Mouse (Mus musculus) urinary bladder, adult 2 months (tissue): Measurements from ENCODE around the gene Tesk2. TPM values are rescaled to one million over a fixed set of nuclear protein-coding genes. Genes with fewer than 3 reads are reported as not detected.

Experiments
- DNase-seq: peaks from one replicate; pipeline ENCODE4 v3.0.0; 2022; ENCODE audit warnings: low spot score
- polyA plus RNA-seq: library from polyadenylated mRNA; depleted of rRNA; stranded (reverse); fragments of >200 nt; gene quantifications from 2 replicates; pipeline ENCODE4 v1.2.3, GENCODE M21; 2012; rRNA removed

Gene Tesk2
- polyA plus RNA-seq, 1 experiment: 7.2 TPM

DNA sequence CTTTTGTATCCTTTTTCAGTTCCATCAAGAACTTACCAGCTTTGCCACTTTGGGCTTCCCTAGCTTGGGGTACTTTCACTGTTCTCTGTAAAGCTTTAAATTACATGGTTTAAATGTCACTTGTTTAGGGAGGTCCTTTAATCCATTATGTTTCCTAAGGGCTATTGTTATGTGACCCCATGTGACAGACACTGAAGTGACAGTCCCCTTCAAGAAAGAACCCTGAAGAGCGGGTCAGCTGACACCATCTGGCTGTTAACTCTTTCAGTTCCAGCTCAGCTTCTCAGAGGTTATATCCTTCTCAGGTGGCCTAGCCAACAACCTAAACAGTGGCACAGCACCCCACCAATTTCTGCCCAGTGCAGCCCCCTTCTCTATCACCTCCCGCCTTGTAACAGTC is 133.5 kb downstream of the Tesk2 start:
- DNase-seq: no peak

Other genes with a start within 250 kb of the Tesk2 start
- 6.9 and 7.1 TPM in 2 replicates for gene Ipp, start 213.4 kb upstream of the Tesk2 start, polyA plus RNA-seq
- gene Tmem69, start 165.0 kb upstream of the Tesk2 start, polyA plus RNA-seq: 9.0 and 10.6 TPM in 2 replicates
- gene Gpbp1l1, start 163.3 kb upstream of the Tesk2 start, polyA plus RNA-seq: 54.1 and 56.4 TPM in 2 replicates
- 17.2 and 22.3 TPM in 2 replicates for gene Ccdc17, start 124.3 kb upstream of the Tesk2 start, polyA plus RNA-seq
- gene Nasp, start 93.0 kb upstream of the Tesk2 start, polyA plus RNA-seq: 10.2 and 11.7 TPM in 2 replicates
- gene Akr1a1, start 69.3 kb upstream of the Tesk2 start, polyA plus RNA-seq: 520 and 554 TPM in 2 replicates
- 456 and 471 TPM in 2 replicates for gene Prdx1, start 35.4 kb upstream of the Tesk2 start, polyA plus RNA-seq
- gene Mmachc, start 12.5 kb upstream of the Tesk2 start, polyA plus RNA-seq: 16.8 and 18.0 TPM in 2 replicates
- gene Ccdc163, start 12.4 kb upstream of the Tesk2 start, polyA plus RNA-seq: 41.4 and 63.0 TPM in 2 replicates
- gene Toe1, start 86.7 kb downstream of the Tesk2 start, polyA plus RNA-seq: 25.8 and 31.2 TPM in 2 replicates
- gene Mutyh, start 86.8 kb downstream of the Tesk2 start, polyA plus RNA-seq: 5.0 and 6.6 TPM in 2 replicates
- 0.24 and 0.26 TPM in 2 replicates for gene Hpdl, start 100.8 kb downstream of the Tesk2 start, polyA plus RNA-seq
- 1.2 and 1.3 TPM in 2 replicates for gene Zswim5, start 156.4 kb downstream of the Tesk2 start, polyA plus RNA-seq